Mouse (Mus musculus) NIH3T3 (cell line): ENCODE data around the gene Gm49384.
"Not testable (repeated sequence)": the region's sequence is repeated elsewhere in the genome, so short reads cannot be mapped to it uniquely, and the experiment has no call there.

Experiments used
- DNase-seq: peaks from one replicate; pipeline ENCODE4 v3.0.0-alpha.2; 2012; ENCODE audit warnings: low read depth

Gm49384 gene

DNA sequence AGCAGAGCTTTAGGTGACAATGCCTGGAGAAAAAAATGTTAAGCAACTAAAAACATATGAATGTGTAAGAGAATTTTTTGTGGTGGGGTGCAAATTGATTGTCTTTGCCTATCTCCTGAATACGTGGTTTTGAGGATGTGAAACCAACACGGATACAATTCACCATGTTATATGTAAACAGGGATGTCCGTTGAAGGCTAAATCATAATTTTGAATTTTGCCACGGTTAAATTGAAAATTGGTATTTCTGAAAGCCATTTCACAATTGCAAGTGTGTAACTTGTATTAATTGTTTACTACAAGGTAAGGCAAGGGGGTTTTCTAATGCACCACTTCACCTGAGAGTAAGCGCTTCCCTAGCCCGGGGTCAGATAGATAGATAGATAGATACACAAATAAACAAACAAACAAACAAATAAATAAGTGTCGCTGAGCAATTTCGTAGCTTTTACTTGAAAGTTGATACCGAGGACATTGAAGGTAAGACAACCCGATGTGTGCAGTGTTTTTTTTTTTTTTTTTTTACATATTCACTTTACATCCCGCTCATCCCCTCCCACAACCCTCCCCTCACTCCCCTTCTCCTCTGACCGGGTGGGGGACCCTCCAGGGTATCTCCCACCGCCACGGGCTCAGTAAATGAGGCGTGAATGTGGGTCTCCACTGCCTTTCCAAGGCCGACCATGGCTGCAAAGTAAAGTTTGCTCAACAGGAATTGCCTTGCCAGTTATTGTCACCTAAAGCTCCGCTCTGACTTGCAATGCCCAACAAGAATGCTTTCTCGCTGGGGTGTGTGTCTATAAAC lies 36.2 kb downstream of the Gm49384 start:
- no peak for DNase-seq

GRCm38 (mm10) chr12:69166861-69167581 lies 37.0 kb downstream of the Gm49384 start:
- DNase-seq, result not testable (repeated sequence)

- DNase-seq, result no peak
These were observed 39.2 kb downstream of the Gm49384 start for GRCm38 (mm10) chr12:69164904-69165303.

DNA sequence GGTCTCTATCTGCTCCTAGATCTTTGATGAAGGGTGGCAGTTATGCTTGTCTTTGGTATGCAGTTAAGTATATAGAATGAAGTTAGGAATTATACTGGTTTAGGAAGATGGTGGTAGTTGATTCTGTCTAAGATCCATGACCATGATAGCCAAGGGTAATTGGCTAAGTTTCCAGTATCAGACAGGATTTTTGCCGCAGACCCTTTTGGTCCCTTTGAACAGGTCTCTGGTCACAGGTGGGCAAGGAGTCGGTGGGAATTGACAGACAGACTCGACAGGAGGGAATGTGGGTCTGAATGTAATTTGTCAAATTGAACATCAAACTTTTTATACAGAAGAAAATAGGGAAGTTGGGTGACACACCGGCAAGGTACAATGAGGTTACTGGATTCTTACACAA lies 40.5 kb downstream of the Gm49384 start:
- not testable (repeated sequence) for DNase-seq

- DNase-seq, result not testable (repeated sequence)
These were observed 43.4 kb downstream of the Gm49384 start for GRCm38 (mm10) chr12:69160677-69161076.

- peak; percentile 84 for DNase-seq
These were observed 44.5 kb downstream of the Gm49384 start for GRCm38 (mm10) chr12:69159578-69159940.

GRCm38 (mm10) chr12:69158765-69159577 lies 45.1 kb downstream of the Gm49384 start, which contains the start of gene Rps29:
TSS of gene Rps29 (minus strand) at chr12:69159186.
- DNase-seq, result peak; percentile 99

GRCm38 (mm10) chr12:69158366-69158764 lies 45.7 kb downstream of the Gm49384 start:
- peak; percentile 45 for DNase-seq

DNA sequence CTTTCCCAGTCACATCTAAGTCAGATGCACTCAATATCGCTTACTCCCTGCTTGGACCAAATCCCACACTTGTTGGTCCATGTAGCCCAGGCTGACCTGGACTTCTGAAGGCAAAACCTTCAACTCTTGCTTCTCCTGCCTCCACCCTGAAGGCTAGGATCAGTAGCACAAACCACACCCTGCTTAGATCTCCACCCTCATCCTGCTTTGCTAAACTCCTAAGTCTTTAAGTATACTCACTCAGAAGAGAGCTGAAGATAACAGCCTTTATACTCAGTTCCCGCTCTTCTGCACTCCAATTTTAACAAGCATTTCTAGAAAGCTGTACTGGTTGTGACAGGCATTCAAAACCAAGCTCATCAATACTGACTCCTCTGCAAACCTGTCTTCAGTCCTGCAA lies 47.0 kb downstream of the Gm49384 start:
- DNase-seq, result no peak

DNA sequence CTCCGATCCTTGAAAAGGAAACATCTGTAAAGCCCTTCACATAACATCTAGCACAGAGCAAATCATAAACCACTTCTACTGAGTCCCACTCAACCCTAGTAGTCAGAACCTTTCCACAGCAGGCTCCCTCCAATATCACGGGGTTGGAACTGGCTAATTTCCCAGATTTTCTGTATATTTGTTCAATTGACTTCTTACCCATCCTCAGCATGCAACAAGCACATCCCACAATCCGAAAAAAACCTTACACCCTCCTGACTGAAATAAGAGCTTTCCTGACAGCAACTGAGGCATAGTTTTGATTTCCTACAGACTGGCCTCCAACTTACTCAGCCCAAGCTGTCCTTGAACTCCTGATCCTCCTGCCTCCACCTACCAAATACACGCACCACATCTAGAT lies 47.6 kb downstream of the Gm49384 start:
- no peak for DNase-seq

DNA sequence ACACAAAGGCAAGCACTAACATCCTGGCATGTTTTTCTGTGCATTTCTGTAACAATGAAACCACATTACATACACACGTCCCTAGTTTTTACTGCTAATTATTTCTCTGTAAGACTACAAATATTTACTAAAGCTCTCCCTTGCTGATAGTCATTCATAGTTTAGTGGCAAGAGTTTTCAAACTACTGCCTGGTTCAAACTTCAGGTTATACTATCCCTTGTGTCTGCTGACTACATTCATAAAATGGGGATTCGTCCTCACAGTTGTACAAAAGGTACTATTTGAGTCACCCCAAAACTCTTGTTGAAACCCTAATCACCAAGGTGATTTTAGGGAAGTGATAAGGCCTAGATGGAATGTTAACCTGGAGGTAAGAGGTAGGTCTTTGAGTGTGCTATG lies 48.1 kb downstream of the Gm49384 start:
- no peak for DNase-seq

- DNase-seq, result no peak
These were observed 54.0 kb downstream of the Gm49384 start for GRCm38 (mm10) chr12:69150049-69150448.

- DNase-seq, result no peak
These were observed 56.8 kb downstream of the Gm49384 start for GRCm38 (mm10) chr12:69147166-69147735.

DNA sequence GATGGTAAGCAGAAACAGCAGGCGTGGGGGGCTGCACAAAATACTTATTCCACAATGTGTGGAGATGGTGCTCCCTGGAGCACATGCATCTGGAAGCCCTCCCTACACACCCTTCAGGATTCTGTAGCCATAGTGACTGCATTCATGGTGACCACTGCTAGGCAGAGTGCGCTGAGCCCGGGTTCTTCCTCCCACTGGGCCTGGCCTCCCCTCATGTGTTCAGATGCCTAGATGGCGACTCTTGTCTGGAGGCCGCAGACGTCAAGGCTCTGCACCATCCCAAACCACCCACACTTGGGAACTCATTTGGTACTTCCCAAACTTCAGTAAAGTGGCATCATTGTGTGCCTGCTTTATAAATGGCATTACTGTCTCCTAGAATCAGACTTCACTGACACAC lies 60.6 kb downstream of the Gm49384 start:
- no peak for DNase-seq

GRCm38 (mm10) chr12:69139841-69140240 lies 64.2 kb downstream of the Gm49384 start:
- DNase-seq, result no peak
